Mouse (Mus musculus): Measurements from ENCODE around the gene Vmn1r208.
"Not testable (repeated sequence)": the region's sequence is repeated elsewhere in the genome, so short reads cannot be mapped to it uniquely, and the experiment has no call there.

GRCm38 (mm10) chr13:22788096-22788495 is 10.9 kb upstream of the Vmn1r208 start:
- not testable (repeated sequence) for TF ChIP-seq CTCF, EP300 (IDR thresholded peaks at IDR 0.05; ENCODE audit: low read depth)

Data from heart, postnatal 0 days (tissue).